Mouse (Mus musculus) liver, adult (tissue): Measurements from ENCODE around the gene Ssbp2.

Experiments used
- GATA4 ChIP-seq: IDR thresholded peaks from 2 replicates; pipeline ENCODE4 v1.6.1; 2014; ENCODE audit warnings: mild to moderate bottlenecking, low read length; ENCODE audit not compliant: insufficient replicate concordance

Ssbp2 gene

DNA sequence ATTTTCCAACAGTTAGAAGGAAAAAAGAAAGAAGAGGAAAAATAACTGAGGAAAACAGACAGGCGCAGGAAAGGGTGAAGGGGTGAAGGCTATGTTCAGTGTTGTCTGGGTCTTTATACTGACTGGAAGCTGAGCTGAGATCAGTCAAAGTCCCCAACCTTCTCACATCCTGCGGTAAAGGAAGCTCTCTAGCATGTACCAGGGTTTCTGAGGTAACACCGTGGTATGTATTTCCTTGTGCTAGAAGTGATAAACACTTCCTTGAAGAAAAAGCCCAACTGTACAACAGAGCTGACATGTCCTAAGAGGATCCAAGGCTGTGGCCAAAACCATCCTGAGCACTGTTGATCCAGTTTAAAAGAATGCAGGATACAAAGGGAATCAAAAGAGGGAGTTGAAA, 6.8 kb upstream of the Ssbp2 start:
- TF ChIP-seq GATA4 = no peak

DNA sequence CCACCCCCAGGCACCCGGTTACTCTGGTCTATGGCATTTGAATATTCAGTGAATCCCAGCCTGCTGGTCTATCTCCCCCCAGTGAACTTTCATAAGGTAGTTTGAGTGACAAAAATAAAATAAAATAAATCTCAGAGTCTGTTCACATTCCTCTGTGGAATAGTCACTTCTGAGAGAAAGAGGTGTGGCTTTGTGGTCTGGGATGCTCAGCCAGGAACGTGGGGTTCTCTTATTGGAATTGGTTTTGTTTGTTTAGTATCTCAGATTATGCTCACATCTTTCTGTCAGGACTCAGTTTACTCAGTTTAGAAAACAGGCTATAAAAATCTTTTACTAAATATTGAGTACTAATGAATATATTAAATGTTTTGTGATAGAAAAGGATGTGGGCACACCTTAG, 4.0 kb upstream of the Ssbp2 start:
- TF ChIP-seq GATA4 = no peak

DNA sequence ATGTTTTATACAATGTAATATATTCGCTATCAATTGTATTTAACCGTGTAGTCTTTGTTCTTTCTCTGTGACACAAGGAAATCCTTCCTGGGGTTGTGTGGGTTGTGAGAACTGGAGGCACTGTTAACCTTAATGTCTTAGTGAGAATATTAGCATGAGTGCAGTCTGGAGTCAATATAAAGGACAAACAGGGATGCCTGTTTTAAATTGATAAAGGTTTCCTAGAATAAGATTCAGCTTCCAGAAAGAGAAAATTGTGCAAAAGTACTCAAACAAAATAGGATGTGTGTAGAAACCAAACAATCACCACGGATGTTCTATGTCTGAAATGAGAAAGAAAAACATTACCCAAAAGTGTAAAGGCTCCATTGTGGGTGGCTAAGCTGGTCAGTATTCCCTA, 3.3 kb upstream of the Ssbp2 start:
- no peak for TF ChIP-seq GATA4

DNA sequence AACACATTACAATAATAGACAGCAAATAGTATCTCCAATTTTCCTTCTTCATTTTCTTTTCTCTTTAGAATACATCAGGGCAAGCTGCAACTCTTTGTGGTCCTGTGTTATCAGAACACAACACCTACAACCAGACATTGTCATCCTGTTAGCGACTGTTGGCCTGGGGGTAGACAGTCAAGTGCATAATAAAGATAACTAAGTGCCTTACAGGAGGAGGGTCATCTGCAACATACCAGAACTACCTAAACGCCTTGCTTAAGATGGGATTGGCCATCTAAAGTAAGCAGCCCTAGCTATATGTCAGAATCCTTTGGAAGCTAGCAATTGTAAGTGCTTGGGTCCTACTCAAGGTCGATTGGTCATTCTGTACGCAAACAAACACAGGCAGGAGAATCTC, 2.1 kb upstream of the Ssbp2 start:
- no peak for TF ChIP-seq GATA4

DNA sequence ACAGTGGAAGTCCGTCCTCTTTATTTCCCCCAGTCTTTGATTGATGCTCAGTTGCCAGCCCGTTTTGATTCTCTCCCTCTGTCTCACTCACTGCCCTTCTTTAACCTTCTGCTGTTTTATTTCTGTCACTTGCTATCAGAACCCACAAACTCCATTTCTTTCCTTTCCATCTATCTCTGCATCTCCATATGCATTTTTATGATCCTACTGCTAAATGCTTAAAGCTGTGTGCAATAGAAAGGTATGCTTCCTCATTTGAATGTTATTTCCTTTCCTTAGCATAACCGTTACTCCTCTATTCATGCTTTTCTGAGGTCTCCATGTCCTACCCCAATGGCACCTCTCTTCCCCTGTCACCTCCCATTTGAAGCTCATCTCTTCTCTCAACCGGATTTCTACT, 594 bp upstream of the Ssbp2 start:
- TF ChIP-seq GATA4 = no peak

DNA sequence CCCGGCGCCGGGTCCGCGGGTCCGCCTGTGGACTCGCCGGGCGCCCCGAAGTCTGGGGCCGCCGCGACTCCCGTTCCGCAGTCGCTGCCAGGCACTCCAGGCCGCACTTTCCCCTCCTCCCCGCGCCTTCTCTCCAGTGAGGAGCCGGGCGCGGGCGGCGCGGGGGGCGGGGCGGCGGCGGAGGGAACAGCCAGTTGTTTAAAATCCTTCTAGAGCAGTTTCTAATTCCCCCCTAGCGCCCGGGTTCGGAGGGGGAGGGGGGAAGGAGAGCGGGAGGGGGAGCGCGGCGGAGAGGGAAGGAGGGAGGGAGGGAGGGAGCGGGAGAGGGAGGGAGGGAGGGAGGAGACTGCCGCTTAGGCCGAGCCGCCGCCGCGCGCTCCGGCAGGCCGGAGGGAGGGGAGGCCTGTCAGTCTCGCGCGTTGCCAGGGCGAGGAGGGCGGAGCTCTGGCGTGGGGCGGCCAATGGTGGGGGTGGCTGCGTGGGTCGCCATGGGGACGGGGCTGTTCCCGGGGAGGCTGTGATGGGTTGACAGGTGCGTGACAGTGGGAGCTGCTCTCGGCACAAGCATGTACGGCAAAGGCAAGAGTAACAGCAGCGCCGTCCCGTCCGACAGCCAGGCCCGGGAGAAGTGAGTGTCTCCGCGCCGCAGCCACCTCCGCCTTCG, 670 bp downstream of the Ssbp2 start:
- no peak for TF ChIP-seq GATA4

DNA sequence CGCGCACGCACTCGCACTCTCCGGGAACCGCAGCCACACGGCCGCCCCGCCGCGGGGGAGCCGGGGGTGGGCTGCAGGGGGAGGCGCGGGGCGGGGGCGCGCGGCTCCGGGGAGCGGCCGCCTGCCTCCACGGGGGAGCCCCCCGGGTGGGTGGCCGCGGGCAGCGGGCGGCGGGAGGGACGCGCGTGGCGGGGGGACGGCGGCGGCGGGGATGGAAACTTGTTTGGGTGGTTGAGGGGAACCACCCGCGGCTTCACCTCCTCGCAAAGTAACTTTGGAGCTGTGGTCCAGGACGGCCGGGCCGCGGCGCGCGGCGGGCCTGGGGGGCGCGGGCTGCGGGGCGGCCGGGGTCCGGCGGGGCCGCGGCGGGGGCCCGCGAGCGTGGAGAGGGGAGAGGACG, 1.2 kb downstream of the Ssbp2 start:
- TF ChIP-seq GATA4 = no peak

DNA sequence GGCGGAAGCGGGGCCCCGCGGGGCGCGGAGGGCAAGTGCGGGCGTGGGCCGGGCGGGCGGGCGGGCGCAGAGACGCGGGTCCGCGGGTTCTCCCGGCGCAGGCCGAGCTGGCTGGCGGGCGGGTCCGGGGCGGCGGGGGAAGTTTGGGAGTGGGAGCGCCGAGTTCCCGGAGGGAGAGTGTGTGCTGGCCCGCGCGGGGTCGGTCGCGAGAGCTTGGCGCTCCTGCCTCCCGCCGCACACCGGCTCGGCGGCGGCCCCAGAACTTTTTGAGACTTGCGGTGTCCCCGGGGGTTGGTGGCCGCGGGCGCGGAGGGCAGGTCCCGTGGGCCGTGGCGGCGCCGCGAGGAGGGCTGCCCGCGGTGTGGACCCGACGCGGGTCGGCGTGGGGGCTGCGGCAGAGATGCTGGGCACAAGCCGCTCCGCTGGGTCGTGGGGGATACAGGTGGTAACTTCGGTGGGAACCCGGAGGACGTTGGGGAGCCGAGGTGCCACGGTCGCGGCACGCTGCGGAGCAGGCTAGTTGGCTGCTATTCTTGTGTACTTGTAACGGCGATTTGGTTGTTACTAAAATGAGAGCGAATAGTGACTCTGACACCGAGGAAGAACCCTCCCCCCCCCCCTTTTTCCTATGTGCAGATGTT, 1.7 kb downstream of the Ssbp2 start:
- no peak for TF ChIP-seq GATA4

DNA sequence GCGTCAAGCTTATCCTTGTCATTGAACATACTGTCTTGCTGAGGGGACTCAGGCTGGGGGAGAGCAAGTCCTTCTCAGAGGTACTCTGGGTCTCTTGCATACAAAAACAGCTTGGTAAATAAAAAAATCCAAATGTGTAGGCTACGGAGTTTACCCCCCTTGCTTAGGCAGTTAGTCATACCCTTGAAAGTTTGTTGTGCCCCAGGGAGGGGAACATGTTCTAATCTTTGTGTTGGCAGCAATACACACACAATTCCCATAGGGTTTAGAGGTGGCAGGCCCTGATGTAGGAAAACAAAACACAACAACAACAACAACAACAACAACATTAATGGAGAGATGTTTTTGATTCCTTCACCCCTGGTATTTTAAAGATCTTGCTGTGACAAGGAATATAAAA, 2.3 kb downstream of the Ssbp2 start:
- TF ChIP-seq GATA4 = no peak

DNA sequence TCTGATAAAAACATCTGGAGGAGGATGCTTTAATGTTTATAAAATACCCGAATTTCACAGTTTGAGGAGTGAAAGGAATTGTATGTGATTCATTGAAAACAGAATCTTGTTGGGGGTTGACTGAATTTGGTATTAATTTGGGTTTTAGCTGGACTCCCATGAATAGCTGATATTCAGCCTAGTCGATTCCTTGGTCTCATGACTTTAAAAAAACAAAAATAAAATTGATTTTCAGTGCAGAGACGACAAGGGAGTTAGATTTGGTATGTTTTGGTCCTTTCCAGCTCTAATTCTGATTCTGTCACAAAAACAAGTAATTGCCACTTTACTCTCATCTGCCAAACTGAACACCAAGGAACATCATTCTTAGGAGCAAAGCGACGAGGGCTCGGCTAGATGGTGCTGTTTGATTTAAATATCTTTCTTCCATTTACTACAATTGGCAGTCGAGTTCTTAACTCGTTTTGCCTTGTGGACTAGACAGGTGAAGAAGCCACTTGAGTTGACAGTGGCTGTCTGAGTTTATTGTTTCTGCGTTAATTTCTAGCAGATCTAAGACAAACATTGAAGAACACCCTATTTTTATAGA, 2.9 kb downstream of the Ssbp2 start:
- no peak for TF ChIP-seq GATA4

DNA sequence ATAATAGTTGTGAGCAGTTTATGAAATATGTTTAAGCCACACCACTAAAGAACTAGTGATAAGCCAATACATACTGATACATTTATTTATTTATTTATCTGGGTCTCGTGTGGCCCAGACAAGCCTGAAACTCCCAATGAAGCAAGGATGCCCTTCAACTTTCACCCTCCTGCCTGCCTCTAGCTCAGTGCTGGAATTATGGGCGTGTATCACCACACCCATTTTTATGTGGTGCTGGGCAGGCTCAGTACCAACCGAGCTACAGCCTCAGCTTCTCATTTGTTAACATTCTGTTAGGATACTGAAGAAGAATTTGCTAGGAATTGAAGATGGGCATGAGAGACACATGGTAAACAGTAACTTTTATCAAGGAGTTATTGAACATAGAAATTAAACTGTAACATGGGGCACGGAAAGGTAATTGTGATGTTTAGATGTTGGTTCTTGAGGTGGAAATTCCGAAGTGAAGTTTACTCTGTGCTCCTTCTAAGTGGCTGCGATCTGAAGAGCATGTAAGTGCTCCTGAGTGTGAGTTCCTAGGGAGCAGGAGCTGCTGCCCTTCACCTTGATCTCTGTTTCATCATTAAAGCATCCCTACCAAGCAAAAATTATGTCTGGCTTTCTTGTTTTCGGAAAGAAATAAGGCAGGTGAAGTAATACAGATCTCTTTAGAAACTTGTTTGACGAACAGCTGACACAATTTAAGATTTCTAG, 5.1 kb downstream of the Ssbp2 start:
- TF ChIP-seq GATA4 = no peak

DNA sequence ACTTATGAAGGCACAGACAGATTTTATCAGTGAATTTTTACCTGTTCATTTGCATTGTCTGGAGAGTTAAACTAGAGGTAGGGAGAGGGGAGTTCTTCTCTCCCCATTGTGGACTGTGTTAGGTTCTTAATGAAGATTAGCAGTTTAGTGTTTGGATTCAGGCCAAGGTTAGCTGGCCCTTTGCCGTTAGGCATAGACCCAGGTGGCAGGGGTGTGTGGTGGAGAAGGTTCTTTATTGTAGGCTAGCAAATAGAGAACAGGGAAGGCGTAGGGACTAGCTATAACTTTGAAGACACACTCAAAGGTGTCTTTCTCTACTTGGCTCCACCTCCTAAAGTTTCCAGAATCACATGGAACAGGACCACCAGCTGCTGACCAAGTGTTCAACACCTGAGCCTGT, 11.5 kb downstream of the Ssbp2 start:
- TF ChIP-seq GATA4 = no peak

DNA sequence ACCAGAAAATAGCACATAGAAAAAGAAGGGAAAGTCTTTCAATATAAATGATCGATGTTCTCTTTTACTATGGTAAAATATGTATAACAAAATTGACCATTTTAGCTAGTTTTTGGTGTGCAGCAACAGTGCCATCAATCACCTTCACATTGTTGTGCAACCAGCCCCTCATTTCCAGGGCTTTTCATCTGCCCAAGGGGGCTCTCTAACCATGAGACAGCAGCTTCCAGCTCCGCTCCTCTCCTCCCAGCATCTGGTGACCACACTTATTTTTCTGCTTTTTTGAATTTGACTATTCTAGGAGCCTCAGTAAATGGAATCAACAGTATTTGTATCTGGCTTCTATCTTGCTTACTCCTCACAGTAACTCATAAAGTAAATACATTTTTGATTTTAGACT, 11.9 kb downstream of the Ssbp2 start:
- no peak for TF ChIP-seq GATA4

DNA sequence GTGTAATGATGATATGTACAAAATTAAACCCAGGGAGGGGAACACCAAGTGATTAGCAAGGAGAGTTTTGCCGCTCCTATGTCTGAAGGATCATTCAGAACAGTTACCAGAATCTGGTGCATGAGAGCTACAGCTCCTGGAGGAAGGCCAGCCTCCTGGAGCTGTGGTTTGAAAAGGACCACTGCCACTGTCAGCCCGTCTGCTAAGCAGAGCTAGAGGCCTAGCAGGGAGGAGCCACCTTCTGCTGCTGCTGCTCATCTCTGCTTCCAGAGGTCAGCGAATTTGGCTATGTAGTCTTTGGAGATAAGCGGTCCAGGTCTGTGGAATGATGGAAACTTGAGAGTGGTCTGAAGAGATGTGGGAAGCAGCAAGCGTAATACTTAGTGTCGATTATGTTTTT, 13.4 kb downstream of the Ssbp2 start:
- no peak for TF ChIP-seq GATA4

DNA sequence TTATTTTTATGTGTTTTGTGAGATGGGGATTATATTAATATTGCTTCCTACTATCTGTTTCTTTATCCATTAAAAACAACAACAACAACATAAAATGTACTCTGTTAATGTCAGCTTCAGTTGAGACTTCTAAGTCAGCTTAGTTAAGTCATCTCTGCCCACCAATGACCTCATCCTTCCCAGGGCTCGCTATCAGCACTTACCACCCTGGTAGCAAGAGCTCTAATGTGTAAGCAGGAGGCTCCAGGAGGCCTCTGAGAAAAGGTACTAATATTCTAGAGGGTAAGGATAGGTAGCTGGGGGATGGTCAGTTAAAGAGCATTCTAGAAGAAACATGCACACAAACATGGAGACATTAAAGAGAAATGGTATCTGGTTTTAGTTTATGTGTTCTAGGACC, 13.9 kb downstream of the Ssbp2 start:
- TF ChIP-seq GATA4 = no peak

DNA sequence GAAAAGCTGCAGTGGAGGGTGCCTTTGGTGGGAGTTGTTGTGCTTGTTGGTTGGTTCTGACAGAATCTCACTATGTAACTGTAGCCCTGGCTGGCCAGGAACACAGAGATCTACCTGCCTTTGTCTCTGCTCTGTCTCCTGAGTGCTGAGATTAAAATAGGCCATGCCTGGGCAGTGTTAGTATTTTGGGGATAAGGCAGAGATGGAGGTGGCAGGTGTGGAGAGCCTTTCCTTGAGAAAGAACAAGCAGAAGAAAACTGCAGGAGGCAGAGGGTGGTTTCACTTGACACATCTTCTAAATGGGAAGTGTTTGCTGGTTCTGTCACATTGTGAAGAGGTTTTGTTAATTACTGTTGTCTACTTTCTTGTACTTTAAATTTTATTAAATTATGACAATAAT, 15.8 kb downstream of the Ssbp2 start:
- no peak for TF ChIP-seq GATA4
